Mouse (Mus musculus) adrenal gland, postnatal 25 days (tissue): ENCODE data around the gene Cep162. TPM values are rescaled to one million over a fixed set of nuclear protein-coding genes. Genes with fewer than 3 reads are reported as not detected.

ENCODE experiments used
- DNase-seq: peaks from one replicate; pipeline ENCODE4 v3.0.0; 2021; ENCODE audit warnings: mixed read lengths
- total RNA-seq: library from RNA; stranded (reverse); gene quantifications from 2 replicates; pipeline ENCODE4 v1.2.3, GENCODE M21; 2021

The Cep162 gene
- total RNA-seq, 1 experiment from 2014 or later, result 9.9 TPM

DNA sequence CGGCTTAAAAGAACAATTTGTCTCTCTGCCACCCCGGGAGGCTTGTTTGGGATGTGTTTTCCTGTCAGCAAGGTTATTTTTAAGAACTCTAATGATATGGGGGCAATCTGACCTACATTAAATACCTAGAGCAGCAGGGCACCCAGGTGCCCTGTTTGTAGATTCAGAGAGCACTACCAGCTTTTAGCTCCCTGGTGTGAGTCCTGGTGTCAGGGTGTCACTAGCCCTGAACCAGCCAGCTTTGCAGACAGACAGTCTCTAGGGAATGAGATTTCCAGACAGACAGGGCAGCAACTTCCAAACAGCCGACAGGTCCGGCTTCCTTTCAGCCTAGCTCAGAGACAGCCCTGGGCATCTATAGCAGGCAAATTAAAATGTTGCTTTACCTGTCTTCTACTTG is 92.8 kb downstream of the Cep162 start:
- no peak for DNase-seq

DNA sequence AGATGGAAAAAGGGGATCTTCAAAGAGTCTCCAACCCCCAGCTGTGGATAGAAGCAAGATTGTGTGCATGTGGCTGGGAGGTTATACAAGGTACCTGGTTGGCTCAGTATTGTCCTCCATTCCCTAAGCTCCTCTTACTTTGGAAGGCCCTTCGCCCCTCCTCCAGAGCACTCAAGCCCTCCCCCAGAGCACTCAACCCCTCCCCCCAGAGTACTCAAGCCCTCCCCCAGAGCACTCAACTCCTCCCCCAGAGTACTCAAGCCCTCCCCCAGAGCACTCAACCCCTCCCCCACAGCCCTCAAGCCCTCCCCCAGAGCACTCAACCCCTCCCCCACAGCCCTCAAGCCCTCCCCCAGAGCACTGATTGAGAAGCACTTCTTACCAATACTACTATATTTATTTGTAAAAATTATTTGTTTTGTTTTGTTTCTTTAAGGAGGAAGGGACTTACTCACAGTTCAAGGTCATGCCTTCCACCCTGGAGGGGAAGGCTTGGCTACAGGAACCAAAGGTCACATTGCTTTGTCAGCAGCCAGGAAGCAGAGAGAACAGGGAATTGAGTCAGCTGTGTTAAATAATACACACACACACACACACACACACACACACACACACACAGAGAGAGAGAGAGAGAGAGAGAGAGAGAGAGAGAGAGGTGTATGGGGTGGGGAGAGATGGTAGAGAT is 102.6 kb downstream of the Cep162 start:
- no peak for DNase-seq

DNA sequence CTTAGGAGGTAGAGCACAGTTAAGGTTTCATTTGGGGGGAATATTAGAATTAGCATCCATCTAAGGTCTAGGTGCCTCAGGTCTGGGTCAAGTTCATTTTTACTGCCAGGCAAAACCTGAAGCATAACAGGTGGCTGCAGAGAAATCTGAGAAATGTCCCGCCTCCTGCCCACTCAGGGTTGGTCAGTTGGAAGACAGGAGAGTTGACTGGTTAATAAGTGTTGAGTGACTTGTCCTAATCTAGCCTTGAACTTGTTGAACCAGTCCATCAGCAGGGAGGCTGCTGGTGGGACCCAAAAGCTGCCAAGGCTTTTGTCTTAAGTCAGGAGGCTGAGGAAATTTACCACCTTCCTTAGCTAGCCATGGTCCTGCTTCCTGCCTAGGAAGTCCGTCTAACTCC is 107.4 kb downstream of the Cep162 start:
- no peak for DNase-seq

DNA sequence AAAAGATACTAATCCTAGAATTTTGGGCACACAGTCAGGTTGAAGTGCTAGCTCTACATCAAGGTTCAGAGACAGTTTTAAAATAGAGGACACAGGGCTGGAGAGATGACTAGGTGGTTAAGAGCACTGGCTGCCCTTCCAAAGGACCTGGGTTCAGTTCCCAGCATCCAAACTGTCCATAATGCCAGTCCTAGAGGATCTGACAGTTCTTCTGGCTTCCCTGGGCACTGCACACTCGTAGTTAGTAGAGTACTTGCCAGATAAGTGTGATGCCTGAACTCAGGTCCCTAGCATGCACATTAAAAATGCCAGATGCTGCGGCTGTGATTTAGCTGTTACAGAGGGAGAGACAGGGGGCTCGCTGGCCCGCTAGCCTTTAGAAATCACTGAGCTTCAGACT is 108.9 kb downstream of the Cep162 start:
- DNase-seq, result no peak

DNA sequence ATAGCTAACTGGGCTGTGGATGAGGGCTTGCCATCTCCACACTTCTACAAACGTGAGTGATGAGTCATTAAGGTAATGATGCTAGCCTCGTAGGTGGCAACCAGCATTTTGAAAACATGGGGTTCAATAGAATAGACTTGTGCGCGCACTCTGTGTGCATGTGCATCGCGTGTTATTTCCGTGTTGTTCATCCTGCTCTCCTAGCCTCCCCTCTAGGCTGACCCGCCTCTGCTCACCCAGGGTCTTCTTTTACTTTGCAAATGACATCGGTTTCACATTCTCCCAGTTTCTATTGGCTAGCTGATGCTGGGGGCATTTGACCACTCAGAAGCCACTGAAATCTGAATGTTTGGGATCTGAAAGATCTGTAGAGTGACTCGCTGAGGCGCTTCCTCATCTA is 109.7 kb downstream of the Cep162 start:
- DNase-seq, result no peak

DNA sequence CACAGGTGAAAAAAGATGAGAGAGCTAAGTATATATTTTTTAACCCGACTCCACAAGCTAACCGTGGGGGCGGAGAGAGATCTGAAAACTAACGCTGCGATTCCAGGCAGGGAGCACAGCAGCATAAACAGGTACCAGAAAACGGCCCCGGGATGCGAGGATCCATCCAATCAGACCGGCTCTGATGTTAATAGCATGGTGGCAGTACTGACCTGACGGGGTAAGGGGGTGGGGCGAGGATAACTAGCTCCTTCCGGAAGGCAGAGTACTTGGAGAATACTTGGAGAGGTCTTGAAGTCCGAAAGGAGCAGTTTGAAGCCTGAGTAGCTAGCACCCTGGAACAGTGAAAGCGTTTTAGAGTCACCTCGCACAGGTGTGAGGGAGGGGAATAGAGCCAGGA is 110.2 kb downstream of the Cep162 start:
- DNase-seq, result no peak

DNA sequence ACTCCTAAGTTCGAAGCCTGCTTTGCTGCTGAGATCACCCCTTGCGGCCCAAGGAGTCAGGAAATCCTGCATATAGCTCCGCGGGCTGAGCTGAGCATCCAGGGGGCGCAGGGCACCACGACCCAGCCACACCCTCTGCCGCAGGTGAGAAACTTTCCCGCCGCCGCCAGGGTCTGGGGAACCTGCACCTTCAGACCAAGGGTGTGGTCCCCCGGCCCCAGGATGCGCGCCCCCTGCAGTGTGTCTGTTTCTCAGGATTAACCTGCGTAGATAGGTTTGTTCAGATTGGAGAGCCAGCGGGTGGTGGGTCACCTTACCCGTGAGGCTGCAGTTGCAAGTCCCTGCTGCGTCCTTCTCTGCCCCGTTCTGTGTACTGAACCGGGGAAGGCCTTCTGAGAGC is 110.8 kb downstream of the Cep162 start:
- peak; percentile 10 for DNase-seq

DNA sequence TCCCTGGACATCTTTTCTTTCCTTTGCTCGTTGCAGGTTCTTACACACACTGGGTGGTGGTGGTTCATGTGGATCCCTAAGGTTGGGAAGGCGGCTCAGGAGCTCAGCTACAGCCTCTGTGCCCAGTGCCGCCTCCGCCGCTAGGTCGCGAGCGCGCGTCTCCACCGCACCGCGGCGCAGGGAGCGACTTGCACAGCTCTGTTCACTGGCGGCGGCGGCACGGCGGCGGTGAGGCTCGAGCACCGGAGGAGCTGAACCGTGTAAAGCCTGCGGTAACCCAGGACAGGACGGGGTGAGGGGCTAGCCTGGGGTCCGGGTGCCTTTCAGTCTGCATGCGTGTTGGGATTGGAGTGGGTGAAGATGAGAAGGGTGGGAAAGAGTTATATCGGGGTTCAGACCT is 111.2 kb downstream of the Cep162 start, which contains the start of gene Mrap2:
Gene Mrap2 (plus strand): TSS at position 201 of the 400 bp plus-strand sequence.
- peak; percentile 84 for DNase-seq

DNA sequence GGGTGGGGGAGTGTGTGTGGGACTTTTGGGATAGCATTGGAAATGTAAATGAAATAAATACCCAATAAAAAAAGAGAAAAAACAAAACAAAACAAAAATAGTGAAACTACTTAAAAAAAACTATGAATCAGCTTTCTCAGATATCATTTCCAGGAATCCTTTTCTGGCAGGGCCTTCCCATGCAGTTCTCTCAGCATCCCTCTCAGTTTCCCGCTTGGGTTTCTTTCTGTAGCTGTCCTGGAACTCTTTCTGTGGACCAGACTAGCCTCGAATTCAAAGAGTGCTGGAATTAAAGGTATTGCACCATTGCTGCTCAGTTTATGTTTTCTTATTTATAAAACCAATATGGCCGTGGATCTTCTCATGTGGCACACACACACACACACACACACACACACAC is 112.3 kb downstream of the Cep162 start:
- DNase-seq, result no peak

Other genes with a start within 250 kb of the Cep162 start
- gene Ripply2, start 240.0 kb downstream of the Cep162 start, total RNA-seq, result 1.4 TPM in 1 of 2 replicates, not detected in the other
- gene Cyb5r4, start 233.5 kb downstream of the Cep162 start, total RNA-seq, result 44.0 and 53.1 TPM in 2 replicates
- gene Mrap2, start 111.2 kb downstream of the Cep162 start, total RNA-seq, result 1.5 TPM in 1 of 2 replicates, not detected in the other